Mouse (Mus musculus): ENCODE results near the gene 1700011L22Rik. TPM values are rescaled to one million over a fixed set of nuclear protein-coding genes. Genes with fewer than 3 reads are reported as not detected.

The 1700011L22Rik gene
- polyA plus RNA-seq, 1 experiment: not detected

DNA sequence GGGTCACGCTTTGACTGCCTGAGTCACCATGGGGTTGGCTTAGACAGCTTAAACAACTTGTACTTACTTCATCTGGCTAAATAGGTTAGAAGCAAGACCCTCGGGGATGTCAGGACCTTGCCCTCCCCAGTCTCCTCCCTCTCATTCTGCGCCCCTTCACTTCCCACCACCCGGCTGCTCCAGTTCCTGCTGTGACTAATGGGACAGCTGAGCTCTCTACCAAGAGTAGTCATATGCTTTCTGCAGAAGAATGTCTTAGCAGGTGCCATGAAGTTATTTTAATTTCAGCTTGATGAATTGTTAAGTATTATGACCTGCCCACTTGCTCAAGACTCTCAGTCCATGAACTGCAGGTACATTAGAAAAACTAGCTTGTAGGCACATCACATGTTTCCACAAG, 51.9 kb downstream of the 1700011L22Rik start:
- H3K4me1 ChIP-seq (replicated peaks; ENCODE audit: control insufficient read depth, insufficient read depth, low read length): no peaks in the 10 kb centered on the region
- DNase-seq: no peak
- H3K27me3 ChIP-seq (ENCODE audit: control insufficient read depth, insufficient read depth, low read length): no peaks in the 10 kb centered on the region
- 92% methylated on average over 4 of the region's 4 CpGs for WGBS
- no peaks in the 10 kb centered on the region for H3K36me3 ChIP-seq (ENCODE audit: control insufficient read depth, insufficient read depth, low read length)
- H3K4me3 ChIP-seq (ENCODE audit: control insufficient read depth, insufficient read depth, low read length): no peak overlapping the region
- no peak overlapping the region for H3K27ac ChIP-seq (ENCODE audit: control insufficient read depth, insufficient read depth, low read length)
- no peak for TF ChIP-seq POLR2A (IDR thresholded peaks at IDR 0.05; ENCODE audit: control insufficient read depth, extremely low read depth, insufficient read depth, low read length, poor library complexity)
- no peak for TF ChIP-seq CTCF (IDR thresholded peaks at IDR 0.05; ENCODE audit: borderline replicate concordance, control insufficient read depth, extremely low read depth, insufficient read depth, low read length, poor library complexity)

DNA sequence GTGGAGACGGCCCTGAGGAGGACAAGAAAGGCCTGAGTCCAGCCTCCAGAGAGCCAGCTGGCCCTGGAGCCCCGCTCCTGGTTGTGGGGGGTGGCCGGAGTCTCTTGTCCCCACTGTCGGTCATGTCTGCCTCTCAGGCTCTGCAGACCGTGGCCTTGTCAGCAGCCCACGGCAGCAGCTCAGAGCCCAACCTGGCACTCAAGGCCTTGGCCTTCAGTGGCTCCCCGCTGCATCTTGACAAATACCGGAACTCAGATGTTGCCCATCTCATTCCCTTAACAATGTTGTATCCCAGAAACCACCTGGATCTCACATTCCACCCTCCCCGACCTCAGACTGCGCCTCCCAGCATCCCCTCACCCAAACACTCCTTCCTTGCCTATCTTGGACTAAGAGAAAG, 58.3 kb downstream of the 1700011L22Rik start:
- Histone ChIP-seq H3K4me3 (ENCODE audit: control insufficient read depth, insufficient read depth, low read length) (no peak overlapping the region), H3K27me3 (ENCODE audit: control insufficient read depth, insufficient read depth, low read length) (no peaks in the 10 kb centered on the region), H3K27ac (ENCODE audit: control insufficient read depth, insufficient read depth, low read length) (no peak overlapping the region), H3K4me1 (replicated peaks; ENCODE audit: control insufficient read depth, insufficient read depth, low read length) (no peaks in the 10 kb centered on the region), H3K36me3 (ENCODE audit: control insufficient read depth, insufficient read depth, low read length) (no peaks in the 10 kb centered on the region)
- no peak for TF ChIP-seq CTCF (IDR thresholded peaks at IDR 0.05; ENCODE audit: borderline replicate concordance, control insufficient read depth, extremely low read depth, insufficient read depth, low read length, poor library complexity)
- TF ChIP-seq POLR2A (IDR thresholded peaks at IDR 0.05; ENCODE audit: control insufficient read depth, extremely low read depth, insufficient read depth, low read length, poor library complexity): no peak
- DNase-seq: no peak
- WGBS: 95% methylated on average over 10 of the region's 10 CpGs

DNA sequence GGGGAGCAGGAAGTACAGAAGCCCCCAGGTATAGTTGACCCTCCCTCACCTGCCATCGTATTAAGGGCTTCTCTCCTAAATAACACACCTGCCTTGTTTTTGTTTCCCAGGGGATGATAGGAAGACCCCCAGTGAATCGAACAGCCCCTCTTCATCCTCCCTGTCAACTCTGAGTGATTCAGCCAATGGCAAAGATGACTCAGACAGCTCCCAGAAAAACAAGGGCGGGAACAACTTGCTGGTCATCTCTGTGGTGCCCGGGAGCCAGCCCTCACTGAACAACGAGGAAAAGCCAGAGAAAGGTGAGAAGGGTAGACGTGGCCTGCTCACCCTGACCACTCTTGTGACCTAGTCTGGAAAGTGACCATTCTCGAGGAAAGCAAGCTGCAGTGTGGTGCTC, 62.9 kb downstream of the 1700011L22Rik start:
- no peaks in the 10 kb centered on the region for H3K27me3 ChIP-seq (ENCODE audit: control insufficient read depth, insufficient read depth, low read length)
- H3K4me1 ChIP-seq (replicated peaks; ENCODE audit: control insufficient read depth, insufficient read depth, low read length): no peaks in the 10 kb centered on the region
- H3K36me3 ChIP-seq (ENCODE audit: control insufficient read depth, insufficient read depth, low read length): no peaks in the 10 kb centered on the region
- DNase-seq: no peak
- H3K27ac ChIP-seq (ENCODE audit: control insufficient read depth, insufficient read depth, low read length): no peak overlapping the region
- 94% methylated on average over 7 of the region's 7 CpGs for WGBS
- TF ChIP-seq CTCF (IDR thresholded peaks at IDR 0.05; ENCODE audit: borderline replicate concordance, control insufficient read depth, extremely low read depth, insufficient read depth, low read length, poor library complexity): no peak
- no peak for TF ChIP-seq POLR2A (IDR thresholded peaks at IDR 0.05; ENCODE audit: control insufficient read depth, extremely low read depth, insufficient read depth, low read length, poor library complexity)
- H3K4me3 ChIP-seq (ENCODE audit: control insufficient read depth, insufficient read depth, low read length): no peak overlapping the region

DNA sequence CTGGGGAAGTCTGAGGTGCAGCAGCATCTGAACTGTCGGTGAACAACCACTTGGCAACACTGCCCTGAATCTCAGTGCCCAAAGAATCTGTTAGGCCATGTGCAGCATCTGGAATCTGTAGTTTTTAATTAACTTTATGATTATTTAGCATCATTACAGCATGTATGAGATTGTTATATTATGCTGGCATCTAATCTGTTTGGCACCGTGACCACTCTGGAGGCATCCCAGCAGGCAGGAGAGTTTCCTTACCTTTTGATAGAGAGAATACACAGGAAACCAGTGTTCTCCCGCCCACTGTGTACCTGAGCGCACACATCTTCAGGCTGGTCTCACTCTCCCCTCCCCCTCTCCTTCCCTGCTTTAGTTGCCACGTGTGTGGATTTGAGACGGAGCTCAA, 68.7 kb downstream of the 1700011L22Rik start:
- no peak for TF ChIP-seq CTCF (IDR thresholded peaks at IDR 0.05; ENCODE audit: borderline replicate concordance, control insufficient read depth, extremely low read depth, insufficient read depth, low read length, poor library complexity)
- no peak for TF ChIP-seq POLR2A (IDR thresholded peaks at IDR 0.05; ENCODE audit: control insufficient read depth, extremely low read depth, insufficient read depth, low read length, poor library complexity)
- Histone ChIP-seq H3K27me3 (ENCODE audit: control insufficient read depth, insufficient read depth, low read length) (no peaks in the 10 kb centered on the region), H3K36me3 (ENCODE audit: control insufficient read depth, insufficient read depth, low read length) (no peaks in the 10 kb centered on the region), H3K4me3 (ENCODE audit: control insufficient read depth, insufficient read depth, low read length) (no peak overlapping the region), H3K27ac (ENCODE audit: control insufficient read depth, insufficient read depth, low read length) (no peak overlapping the region), H3K4me1 (replicated peaks; ENCODE audit: control insufficient read depth, insufficient read depth, low read length) (no peaks in the 10 kb centered on the region)
- 93% methylated on average over 6 of the region's 6 CpGs for WGBS
- no peak for DNase-seq

DNA sequence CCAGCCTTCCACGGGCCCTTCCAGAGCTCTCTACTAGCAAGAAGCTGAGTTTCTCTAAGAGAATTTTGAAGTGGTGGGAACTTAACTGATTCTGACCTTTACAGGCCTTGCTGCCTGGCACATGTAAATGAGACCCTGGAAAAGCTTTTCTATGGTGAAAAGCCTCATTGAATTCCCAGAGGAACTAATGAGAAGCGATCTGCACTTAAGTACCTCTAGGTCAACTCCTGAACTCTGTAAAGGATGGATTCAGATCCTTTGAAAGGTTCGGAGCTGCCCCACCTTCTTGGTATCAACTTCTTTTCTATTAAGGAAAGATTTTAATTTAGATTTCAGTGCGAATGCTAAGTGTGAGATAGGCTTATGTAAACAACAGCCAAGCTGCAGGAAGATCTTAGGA, 72.4 kb downstream of the 1700011L22Rik start:
- H3K36me3 ChIP-seq (ENCODE audit: control insufficient read depth, insufficient read depth, low read length): no peaks in the 10 kb centered on the region
- no peak overlapping the region for H3K4me3 ChIP-seq (ENCODE audit: control insufficient read depth, insufficient read depth, low read length)
- TF ChIP-seq CTCF (IDR thresholded peaks at IDR 0.05; ENCODE audit: borderline replicate concordance, control insufficient read depth, extremely low read depth, insufficient read depth, low read length, poor library complexity): no peak
- TF ChIP-seq POLR2A (IDR thresholded peaks at IDR 0.05; ENCODE audit: control insufficient read depth, extremely low read depth, insufficient read depth, low read length, poor library complexity): no peak
- no peak overlapping the region for H3K27ac ChIP-seq (ENCODE audit: control insufficient read depth, insufficient read depth, low read length)
- DNase-seq: no peak
- 98% methylated on average over 4 of the region's 4 CpGs for WGBS
- H3K4me1 ChIP-seq (replicated peaks; ENCODE audit: control insufficient read depth, insufficient read depth, low read length): no peaks in the 10 kb centered on the region
- no peaks in the 10 kb centered on the region for H3K27me3 ChIP-seq (ENCODE audit: control insufficient read depth, insufficient read depth, low read length)

DNA sequence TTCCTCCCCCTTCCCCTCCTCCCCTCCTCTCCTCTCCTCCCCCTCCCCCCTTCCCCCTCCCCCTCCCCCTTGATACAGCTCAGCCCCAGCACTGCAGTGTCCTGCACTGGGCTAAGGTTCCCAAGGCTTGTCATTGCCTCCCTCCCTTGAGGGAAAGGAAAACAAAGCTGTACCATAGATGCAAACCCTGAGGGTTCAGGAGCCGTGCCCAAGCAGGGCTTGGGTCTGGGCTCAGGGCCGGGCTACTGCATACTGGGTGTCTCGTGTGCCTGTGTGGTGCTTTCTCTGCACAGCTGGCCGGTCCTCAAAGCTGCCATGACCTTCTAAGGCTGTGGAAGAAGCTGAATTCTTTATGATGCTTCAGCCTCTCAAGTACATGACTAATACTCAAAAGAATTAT, 74.8 kb downstream of the 1700011L22Rik start:
- H3K27ac ChIP-seq (ENCODE audit: control insufficient read depth, insufficient read depth, low read length): no peak overlapping the region
- no peaks in the 10 kb centered on the region for H3K4me1 ChIP-seq (replicated peaks; ENCODE audit: control insufficient read depth, insufficient read depth, low read length)
- H3K36me3 ChIP-seq (ENCODE audit: control insufficient read depth, insufficient read depth, low read length): no peaks in the 10 kb centered on the region
- 91% methylated on average over 4 of the region's 4 CpGs for WGBS
- no peaks in the 10 kb centered on the region for H3K27me3 ChIP-seq (ENCODE audit: control insufficient read depth, insufficient read depth, low read length)
- no peak overlapping the region for H3K4me3 ChIP-seq (ENCODE audit: control insufficient read depth, insufficient read depth, low read length)
- no peak for TF ChIP-seq POLR2A (IDR thresholded peaks at IDR 0.05; ENCODE audit: control insufficient read depth, extremely low read depth, insufficient read depth, low read length, poor library complexity)
- no peak for TF ChIP-seq CTCF (IDR thresholded peaks at IDR 0.05; ENCODE audit: borderline replicate concordance, control insufficient read depth, extremely low read depth, insufficient read depth, low read length, poor library complexity)
- DNase-seq: no peak

DNA sequence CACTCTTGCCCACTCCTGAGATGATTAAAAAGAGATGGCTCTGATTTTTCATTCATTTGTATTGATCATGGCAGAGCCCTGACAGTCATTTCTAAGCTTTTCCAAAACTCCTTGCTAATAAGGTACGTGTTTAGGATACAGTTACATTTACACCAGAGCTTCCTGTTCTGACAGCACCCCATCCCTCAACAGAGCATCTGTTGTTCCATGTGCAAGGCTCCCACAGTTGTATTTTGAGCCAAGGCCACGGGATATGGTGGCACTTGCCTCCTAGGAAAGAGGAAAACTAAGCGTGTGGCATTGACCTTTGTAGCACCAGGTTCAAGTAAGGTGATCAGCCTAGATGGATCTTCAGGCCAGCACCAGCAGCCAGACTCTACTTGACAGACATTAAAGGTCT, 83.1 kb downstream of the 1700011L22Rik start:
- WGBS: 88% methylated on average over 3 of the region's 3 CpGs
- H3K4me1 ChIP-seq (replicated peaks; ENCODE audit: control insufficient read depth, insufficient read depth, low read length): peaks cover 7% of the 10 kb centered on the region; the same call in 1 of the 2 replicates
- no peaks in the 10 kb centered on the region for H3K27me3 ChIP-seq (ENCODE audit: control insufficient read depth, insufficient read depth, low read length)
- no peak for DNase-seq
- TF ChIP-seq POLR2A (IDR thresholded peaks at IDR 0.05; ENCODE audit: control insufficient read depth, extremely low read depth, insufficient read depth, low read length, poor library complexity): no peak
- no peak for TF ChIP-seq CTCF (IDR thresholded peaks at IDR 0.05; ENCODE audit: borderline replicate concordance, control insufficient read depth, extremely low read depth, insufficient read depth, low read length, poor library complexity)
- H3K4me3 ChIP-seq (ENCODE audit: control insufficient read depth, insufficient read depth, low read length): no peak overlapping the region
- H3K27ac ChIP-seq (ENCODE audit: control insufficient read depth, insufficient read depth, low read length): no peak overlapping the region
- H3K36me3 ChIP-seq (ENCODE audit: control insufficient read depth, insufficient read depth, low read length): no peaks in the 10 kb centered on the region

All from thymus, adult 2 months (tissue).